Mouse (Mus musculus) v-Abl transformed pro-B cells (cell line): ENCODE data around the gene Ell2.

Experiments used
- in situ Hi-C, 2 experiments: fragments of 400-800 bp; cut with MboI; formaldehyde crosslinking; loops; one replicate each; pipeline ENCODE4 v1.15.1; 2025; ENCODE audit not compliant: unreplicated experiment in 2 of 2

The Ell2 gene

GRCm38 (mm10) chr13:75762759-75763158, 56.2 kb downstream of the Ell2 start:
- in situ Hi-C loops, result no loop called here

DNA sequence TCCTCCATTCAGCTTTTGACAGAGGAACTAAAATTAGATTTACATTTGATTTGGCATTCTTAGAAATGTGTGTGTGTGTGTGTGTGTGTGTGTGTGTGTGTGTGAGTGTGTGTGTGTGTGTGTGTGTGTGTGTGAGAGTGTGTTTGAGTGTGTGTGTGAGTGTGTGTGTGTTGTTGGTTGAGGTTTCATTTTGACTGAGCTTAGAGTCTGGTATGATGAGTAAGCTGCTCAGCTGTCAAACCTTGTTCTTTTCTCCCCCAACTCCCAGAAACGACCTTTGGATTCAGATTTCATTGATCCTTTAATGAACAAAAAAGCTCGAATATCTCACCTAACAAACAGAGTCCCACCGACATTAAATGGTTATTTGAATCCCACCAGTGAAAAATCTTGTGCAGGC, 56.7 kb downstream of the Ell2 start:
- in situ Hi-C loops, result no loop called here

DNA sequence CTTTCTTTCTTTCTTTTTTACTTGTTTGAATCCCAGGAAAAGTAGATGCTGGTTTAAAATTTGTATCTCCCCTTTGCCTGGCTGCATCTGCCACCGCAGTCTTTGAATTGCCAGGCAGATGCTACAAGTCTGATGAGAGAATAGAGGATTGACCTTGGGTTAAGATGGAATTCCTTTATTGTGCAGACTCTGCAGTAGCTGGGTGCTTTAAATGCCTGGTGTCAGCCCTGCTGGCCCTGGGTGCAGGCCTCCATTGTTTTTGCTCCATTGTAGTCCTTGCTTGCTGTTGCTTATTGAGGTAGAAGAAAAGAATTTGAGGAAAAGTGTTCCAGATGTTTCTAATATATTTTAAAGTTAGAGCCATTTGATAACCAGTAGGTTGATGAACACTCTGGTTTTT, 59.2 kb downstream of the Ell2 start:
- in situ Hi-C loops, result no loop called here

GRCm38 (mm10) chr13:75766238-75766637, 59.7 kb downstream of the Ell2 start:
- in situ Hi-C loops, result no loop called here

GRCm38 (mm10) chr13:75766967-75767366, 60.4 kb downstream of the Ell2 start:
- in situ Hi-C loops, result no loop called here

DNA sequence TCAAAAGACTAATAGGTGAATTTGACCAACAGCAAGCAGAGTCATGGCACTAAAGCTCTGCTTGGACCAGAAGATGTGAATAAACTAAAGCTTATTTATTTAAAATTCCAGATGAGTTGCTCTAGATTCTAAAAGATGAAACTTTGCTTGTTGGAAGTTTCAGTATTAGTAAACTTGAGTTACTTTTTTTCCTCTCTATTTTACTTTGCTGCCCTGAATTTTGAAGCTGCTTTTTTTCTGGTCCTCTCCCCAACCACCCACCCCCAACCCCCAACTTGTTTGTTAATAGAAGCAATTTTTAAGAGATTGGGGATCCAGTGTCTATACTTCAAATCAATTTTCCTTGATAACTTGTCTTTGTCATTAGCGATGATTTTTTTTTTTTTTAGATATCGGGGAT, 64.2 kb downstream of the Ell2 start:
- in situ Hi-C loops, result no loop called here

DNA sequence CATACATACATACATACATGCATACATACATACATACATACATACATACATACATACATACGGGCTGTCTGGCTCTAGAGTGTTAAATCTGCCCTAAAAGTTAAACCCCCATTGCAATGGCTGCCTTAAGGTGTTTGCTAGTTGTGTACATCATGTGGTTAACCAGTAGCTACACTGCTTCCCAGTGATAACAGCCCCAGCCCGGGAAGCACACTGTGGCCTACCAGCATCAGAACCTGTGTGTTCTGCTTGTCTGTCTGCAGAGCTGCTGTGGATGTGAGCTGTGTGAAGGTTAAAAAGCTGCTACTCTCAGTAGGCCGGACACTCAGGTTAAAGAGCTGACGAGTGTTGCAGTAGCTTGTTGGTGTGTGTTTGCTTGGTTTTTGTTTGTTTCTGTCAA, 64.8 kb downstream of the Ell2 start:
- in situ Hi-C loops, result no loop called here

GRCm38 (mm10) chr13:75771984-75772730, 65.6 kb downstream of the Ell2 start:
- in situ Hi-C loops, result no loop called here

GRCm38 (mm10) chr13:75775961-75776360, 69.4 kb downstream of the Ell2 start:
- in situ Hi-C loops, result loop anchor here in 1 of 2 experiments (25.0 kb wide), 1 partner anchor 239 kb away; no protein-coding TSS in a partner anchor

DNA sequence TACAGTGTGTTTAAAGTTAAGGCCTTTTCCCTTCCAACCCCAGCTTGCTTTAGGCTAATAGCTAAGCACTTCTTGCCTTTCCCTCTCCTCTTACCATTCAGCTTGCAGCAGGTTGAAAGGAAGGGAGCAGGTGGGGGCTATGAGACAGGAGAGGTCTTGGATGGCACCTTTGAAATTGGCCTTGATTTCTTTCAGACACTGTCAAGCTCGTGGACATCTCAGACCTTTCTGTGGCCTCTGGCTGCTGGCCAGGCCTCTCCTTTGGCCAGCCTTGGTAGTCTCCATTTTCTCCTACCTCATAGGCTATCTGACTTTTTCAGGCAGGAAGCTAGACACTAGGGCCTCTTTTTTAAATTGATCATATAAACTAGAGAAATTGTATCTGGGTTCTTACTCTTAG, 70.1 kb downstream of the Ell2 start:
- in situ Hi-C loops, result loop anchor here in 1 of 2 experiments (25.0 kb wide), 1 partner anchor 239 kb away; no protein-coding TSS in a partner anchor

DNA sequence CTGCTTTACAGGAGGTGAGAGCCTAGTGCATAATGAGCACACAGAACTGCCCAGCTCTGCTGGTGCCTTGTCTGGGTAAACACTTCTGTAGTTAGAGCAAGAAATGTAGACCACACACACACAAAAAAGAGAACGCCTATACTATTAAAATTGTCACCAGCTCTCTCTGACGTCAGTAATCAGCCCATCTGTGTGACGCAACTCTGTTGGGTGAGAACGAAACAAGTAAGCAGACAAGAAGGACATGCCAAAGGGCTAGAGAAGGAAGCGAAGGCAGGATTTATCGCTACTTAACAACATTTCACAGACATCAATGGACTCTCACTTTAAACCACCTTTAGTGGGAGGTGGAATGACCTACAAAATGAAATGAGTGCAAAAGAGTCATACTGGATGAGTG, 71.6 kb downstream of the Ell2 start:
- in situ Hi-C loops, result loop anchor here in 1 of 2 experiments (25.0 kb wide), 1 partner anchor 241 kb away; no protein-coding TSS in a partner anchor

DNA sequence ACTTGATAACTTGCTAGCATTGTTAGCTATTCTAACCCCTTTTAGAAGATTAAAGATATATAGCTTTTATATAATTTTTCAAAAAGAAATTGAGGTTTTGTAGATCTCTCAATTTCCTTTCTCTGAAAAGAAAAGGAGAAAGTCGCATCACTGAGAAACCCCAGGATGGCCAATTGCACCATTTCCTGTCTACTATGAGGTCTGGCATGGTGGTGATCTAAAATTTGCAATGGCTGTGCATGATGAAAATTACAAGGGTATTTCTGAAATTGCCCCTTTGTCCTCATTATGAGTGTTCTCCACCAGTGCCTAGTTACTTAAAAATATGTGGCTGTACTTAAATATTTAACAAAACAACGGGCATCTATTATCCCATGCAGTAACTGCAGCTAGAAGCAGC, 72.6 kb downstream of the Ell2 start:
- in situ Hi-C loops, result loop anchor here in 1 of 2 experiments (25.0 kb wide), 1 partner anchor 242 kb away; no protein-coding TSS in a partner anchor

DNA sequence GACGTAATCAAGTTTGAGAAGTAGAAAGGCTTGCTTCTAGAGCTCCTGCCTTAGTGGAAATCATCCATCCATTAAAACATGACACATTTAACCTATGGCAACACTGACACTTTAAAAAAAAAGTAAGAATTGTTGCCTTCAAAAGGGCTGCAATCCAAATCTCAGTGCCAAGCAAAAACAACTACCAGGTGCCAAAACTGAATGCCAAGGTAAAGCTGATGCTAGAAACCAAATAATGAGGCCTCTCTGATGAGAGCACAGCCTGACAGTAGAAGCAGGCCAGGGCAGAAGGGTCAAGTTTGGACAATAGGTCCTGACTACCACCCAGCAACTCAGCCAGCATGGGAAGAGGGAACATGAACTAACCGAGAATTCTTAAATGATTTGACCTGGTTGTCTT, 73.5 kb downstream of the Ell2 start:
- in situ Hi-C loops, result loop anchor here in 1 of 2 experiments (25.0 kb wide), 1 partner anchor 243 kb away; no protein-coding TSS in a partner anchor

DNA sequence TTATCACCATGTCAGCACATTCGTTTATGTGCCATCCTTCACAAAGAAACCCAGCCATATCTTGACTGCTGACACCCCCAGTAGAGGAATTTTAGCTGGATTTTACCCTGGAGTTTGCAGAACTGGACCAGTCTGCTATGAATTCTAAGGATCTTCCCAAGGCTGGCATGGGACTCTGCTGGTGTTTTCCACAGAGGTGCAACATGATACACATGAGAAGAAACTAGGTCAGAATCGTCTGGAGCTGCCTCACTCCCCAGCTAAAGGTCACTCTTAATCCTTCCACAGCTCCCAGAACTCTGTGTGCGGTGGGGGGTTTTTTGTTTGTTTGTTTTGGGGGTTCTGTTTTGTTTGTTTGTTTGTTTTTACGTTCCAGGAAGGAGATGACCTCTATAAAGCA, 79.2 kb downstream of the Ell2 start:
- in situ Hi-C loops, result loop anchor here (5.0 to 25.0 kb wide), 3 partner anchors 78 to 248 kb away; partner anchors contain the start of gene Ell2 (in 1 of the 2)

DNA sequence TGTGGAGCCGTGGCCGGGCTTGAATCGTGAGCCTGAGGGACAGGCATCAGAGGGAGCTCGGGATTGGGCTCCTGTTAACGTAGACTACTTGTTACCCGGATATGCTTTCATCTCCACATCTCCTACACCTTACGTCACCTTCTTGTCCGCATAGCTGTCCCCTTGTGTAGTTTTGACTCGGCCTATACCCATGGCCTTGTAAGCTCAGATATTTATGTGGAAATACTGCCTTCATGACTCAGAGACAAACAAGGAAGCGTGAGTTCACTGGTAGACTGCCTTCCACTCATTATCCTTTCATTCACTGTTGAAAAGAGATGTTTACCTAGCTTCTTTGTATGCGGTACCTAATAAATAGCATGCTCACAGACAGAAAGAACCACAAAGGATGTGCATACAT, 79.7 kb downstream of the Ell2 start:
- in situ Hi-C loops, result loop anchor here (5.0 to 25.0 kb wide), 3 partner anchors 79 to 249 kb away; partner anchors contain the start of gene Ell2 (in 1 of the 2)

DNA sequence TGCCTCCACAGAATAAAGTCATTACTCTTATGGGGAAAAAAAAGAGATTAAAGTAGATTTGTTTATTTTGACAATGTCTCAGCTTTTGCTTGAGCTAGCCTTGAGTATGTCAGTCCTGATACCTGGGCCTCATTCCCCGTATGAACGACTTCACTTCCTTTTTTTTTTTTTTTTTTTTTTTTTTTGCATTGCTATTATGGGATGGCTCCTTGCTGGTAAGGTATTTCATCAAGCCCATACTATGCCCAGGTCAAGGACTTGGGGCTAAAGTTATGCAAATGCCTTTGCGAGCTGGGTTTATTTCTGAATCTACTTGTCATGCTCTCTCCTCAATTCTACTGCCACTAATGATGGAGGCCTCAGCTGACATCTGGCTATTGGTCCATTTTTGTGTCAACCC, 80.8 kb downstream of the Ell2 start:
- in situ Hi-C loops, result loop anchor here (5.0 to 25.0 kb wide), 3 partner anchors 80 to 250 kb away; partner anchors contain the start of gene Ell2 (in 1 of the 2)

DNA sequence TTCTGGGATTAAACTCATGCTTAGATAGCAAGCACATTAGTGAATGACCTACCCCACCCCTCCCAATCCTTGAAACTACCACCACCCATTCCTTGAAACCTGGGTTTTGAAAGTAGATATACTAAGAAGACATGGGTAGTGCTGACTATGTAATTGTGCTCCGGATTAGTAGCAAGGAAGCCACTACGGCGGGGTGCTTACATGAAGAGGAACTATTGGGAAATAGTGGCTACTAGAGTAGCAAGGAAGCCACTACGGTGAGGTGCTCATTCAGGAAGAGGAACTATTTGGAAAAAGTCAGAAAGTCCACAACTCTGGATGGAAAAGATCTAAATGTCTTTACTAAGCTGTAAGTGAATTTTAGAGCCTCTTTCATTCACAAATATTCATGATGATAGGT, 81.6 kb downstream of the Ell2 start:
- in situ Hi-C loops, result loop anchor here (5.0 to 25.0 kb wide), 3 partner anchors 81 to 251 kb away; partner anchors contain the start of gene Ell2 (in 1 of the 2)

GRCm38 (mm10) chr13:75789061-75789834, 82.7 kb downstream of the Ell2 start:
- in situ Hi-C loops, result loop anchor here (5.0 to 25.0 kb wide), 3 partner anchors 82 to 252 kb away; partner anchors contain the start of gene Ell2 (in 1 of the 2)

- in situ Hi-C loops, result loop anchor here in 1 of 2 experiments (10.0 to 25.0 kb wide), 2 partner anchors 253 to 926 kb away; no protein-coding TSS in a partner anchor
Measured at GRCm38 (mm10) chr13:75790550-75791205, 84.1 kb downstream of the Ell2 start.
